Mouse (Mus musculus): ENCODE measurements around the gene Arl15.

Arl15 gene

DNA sequence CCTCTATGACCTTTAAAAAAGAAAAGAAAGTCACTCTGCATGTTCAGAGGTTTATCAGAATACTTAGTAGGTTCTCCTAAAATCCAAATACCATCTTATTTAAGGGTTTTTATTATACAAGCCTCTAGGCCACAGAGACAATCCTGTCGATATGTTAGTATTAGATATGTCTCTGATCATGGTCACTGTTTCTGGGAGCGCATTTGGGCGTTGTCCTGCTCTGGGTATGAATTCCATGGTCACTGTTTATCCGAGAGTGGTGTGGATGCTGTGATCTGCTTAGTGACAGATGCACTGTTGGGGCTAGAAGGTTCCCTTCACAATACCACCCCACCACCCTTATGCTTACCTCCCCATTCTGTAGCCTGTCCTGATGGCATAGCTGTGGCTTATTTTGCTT, 320.8 kb downstream of the Arl15 start:
- no peak for DNase-seq

- DNase-seq = no peak
These were observed 324.0 kb downstream of the Arl15 start for GRCm38 (mm10) chr13:114118104-114118830.

DNA sequence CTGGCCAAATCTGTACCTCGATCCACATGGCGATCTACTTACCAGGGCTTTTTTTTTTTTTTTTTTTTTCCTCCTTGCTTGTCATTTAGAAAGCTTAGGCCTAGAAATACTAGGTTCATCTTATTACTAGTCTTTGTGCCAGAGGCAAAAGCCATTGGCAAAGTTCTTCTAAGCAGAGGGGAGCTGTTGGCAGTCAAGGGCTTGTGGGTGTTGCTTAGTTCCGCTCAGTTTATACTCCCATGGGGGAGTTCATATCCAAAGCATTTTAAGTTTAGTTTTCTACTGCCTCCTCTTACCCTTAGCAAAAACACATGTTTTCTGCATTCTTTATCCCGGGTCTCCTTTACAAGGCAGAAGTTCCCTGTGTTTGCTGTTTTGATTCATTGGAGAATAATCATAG, 325.5 kb downstream of the Arl15 start:
- no peak for DNase-seq

DNA sequence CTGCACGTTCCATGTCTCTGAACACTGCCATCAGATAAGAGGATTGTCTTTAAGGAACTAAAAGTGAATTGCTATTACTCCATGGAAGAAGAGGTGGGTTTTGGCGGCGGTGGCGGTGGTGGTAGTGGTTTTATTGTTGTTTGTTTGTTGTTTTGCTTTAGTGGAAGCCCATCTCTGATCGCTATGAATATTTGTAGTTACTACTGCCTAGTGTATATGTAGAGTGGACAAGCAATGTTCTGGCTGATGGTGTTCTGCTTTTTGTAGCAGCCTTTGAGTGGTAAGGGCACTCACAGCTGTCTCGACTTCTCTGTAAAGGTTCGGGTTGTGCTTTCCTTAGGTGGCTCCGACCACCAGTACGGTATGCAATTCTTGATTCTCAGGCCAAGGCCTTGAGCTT, 327.3 kb downstream of the Arl15 start:
- DNase-seq = no peak

DNA sequence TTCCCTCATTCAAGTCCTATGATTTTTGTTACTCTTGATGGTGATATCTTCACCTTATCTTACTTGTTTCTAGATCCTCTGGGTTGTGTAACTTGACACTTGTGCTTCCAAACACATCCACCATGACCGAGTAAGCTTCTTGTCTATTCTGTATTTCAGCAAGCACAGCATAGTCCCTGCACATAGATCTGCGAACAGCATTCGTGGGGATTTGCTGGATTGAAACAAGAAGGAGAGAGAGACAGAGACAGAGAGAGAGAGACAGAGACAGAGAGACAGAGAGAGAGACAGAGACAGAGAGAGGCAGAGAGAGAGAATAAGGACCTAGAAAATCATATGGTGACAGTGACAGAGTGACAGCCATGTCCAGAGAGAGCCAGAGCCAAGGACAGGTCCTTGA, 329.1 kb downstream of the Arl15 start:
- DNase-seq = no peak

- DNase-seq = no peak
These were observed 330.1 kb downstream of the Arl15 start for GRCm38 (mm10) chr13:114124385-114124784.

DNA sequence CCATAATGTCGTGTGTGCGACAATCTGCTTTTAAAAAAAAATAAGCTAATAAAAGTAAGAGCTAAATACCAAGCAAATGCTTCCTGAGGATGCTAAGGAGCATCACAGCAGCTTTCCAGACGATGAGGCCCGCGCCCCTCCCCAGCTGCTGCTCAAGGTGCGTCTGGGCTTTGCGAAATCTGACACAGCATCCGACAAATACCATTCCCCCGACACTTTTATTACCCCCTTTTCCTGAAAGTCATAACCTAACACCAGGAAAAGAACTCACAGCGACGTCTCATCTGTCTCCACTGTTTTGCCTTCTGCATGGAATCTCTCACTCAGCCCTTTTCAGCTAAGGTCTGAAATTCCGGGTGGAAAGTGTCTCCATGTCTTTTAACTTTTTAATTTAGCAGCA, 330.7 kb downstream of the Arl15 start:
- no peak for DNase-seq

DNA sequence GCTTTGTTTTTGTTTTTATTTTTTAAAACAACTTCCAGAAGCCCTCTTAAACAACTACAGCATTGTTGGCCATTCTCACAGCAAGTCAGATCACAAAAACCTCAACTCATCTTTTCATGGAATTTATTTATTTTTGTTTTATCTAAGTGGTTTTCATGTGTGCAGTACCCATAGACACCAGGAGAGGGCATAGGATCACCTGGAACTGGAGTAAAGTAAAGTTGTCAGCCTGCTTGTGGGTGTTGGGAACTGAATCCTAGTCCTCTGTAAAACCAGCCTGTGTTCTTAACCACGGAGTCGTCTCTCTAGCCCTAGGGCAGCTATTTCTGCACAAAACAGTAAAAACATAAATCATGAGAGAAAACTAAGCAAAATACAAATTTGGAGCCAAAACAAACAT, 334.1 kb downstream of the Arl15 start:
- no peak for DNase-seq

- no peak for DNase-seq
These were observed 335.7 kb downstream of the Arl15 start for GRCm38 (mm10) chr13:114129986-114130385.

- DNase-seq = no peak
These were observed 336.4 kb downstream of the Arl15 start for GRCm38 (mm10) chr13:114130566-114131319.

DNA sequence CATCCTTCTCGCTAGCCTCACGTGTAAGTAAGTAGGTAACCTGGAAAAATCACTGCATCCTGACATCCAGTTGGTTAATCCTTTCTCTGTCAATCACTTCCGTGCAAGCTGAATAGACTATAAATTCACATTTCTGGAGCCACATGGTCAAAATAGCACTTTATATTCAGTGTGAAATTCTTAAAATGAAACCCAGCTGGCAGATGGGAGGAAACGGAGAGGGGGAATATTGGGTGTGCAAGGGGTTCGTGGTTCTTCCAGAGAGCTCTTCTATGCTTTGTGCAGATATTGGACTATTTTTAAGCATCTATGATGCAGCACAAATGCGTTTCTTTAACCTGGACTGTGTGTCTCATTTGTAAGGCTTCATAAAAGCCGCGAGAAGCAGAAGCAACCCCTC, 344.6 kb downstream of the Arl15 start:
- no peak for DNase-seq

DNA sequence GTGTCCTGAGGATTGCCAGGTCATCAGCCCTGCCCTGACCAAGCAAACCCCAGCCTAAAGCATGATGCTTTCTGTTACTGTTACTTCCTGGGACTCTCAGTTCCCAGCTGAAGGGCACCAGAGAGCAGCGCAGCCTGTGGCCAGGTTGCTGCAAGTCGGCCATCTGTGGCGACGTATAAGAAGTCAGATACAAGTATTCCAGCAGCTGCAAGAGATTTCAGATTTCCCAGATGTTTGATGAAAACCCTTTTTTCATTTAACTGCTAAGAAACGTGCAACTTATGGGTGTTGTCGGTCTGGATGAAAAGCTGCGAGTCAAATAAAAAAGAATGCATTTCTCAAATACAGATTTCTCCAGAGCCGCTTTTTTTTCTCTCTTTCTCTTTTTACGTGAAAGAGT, 345.3 kb downstream of the Arl15 start:
- no peak for DNase-seq

- no peak for DNase-seq
These were observed 348.5 kb downstream of the Arl15 start for GRCm38 (mm10) chr13:114142826-114143225.

DNA sequence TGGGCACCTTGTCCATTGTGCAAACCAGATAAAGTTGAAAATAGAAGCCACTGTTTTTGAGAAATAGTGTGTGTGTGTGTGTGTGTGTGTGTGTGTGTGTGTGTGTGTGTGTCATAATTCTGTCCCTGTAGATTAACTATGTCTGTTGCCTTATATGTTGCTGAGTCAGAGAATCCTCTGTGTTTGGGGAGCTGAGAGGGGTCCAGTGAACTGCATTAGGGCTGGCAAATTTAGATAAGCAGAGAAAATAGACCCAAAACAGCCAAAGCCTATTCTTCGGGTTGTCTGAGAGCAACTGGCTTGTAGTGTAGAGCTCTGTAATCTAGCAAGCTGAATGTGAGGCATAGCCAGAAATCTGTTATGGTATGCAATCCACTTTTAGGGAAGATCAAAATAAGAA, 348.9 kb downstream of the Arl15 start:
- DNase-seq = no peak

DNA sequence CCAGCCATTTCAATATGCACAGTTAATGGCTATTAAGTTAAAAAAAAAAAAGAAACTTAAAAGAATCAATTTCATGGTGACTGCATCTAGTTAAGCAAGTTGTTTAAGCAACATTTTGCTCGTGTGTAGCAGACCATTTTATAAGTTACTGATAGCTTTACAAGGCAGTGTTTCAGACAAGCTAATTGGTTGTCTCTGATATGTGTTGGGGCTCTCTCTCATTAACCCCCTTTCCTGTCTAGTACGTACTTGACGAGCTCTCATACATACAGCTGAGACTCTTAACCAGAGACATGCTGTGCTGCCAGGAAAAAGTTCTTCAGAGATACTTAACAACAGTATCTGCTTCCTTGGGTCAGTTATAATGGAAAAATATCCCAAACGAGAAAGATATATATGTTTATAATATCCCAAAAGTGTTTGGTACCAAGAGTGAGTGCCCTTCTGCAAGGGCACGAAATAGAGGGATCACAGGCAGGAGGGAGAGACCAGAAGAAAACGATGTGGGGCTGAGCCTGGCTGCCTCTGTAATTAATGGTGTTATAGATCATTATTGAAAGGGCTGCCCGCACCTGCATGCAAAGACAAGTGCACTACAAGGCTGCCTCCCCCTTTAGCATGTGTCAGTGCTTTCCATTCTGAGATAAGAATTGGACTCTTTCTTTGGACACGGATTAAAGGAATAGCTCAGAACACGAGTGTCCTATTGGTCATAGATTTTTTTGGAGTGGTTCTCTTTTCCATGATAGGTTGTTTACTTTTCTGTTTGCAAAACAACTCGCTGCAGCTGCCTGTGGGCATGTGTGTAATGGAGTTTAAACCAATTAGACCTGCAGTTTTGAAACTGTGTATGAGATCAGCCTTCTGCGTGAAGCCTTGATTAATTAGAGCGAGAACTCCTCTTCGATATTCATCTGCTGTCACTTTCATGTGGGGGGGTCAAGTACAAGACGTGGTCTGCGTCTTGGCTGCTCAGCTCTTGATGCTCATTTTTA, 350.0 kb downstream of the Arl15 start:
- DNase-seq = no peak

DNA sequence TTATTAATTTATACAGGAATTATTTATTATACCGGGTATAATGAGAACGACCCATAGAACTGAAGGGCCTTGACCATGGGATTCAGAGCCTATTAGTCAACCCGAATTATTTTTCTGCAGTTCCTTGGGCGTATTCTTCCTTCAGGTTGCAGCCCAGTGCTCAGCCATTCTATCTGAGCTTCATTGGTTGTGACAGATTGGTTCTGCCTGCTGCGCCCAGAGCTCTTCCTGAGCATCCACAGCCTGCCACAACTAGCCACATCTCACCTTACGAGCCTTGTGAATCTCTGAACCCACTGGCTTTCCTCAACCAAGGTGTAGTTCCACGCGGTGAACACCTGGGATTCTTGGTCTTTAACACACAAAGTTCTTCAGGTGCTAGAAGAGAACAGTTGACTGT, 350.9 kb downstream of the Arl15 start:
- no peak for DNase-seq

DNA sequence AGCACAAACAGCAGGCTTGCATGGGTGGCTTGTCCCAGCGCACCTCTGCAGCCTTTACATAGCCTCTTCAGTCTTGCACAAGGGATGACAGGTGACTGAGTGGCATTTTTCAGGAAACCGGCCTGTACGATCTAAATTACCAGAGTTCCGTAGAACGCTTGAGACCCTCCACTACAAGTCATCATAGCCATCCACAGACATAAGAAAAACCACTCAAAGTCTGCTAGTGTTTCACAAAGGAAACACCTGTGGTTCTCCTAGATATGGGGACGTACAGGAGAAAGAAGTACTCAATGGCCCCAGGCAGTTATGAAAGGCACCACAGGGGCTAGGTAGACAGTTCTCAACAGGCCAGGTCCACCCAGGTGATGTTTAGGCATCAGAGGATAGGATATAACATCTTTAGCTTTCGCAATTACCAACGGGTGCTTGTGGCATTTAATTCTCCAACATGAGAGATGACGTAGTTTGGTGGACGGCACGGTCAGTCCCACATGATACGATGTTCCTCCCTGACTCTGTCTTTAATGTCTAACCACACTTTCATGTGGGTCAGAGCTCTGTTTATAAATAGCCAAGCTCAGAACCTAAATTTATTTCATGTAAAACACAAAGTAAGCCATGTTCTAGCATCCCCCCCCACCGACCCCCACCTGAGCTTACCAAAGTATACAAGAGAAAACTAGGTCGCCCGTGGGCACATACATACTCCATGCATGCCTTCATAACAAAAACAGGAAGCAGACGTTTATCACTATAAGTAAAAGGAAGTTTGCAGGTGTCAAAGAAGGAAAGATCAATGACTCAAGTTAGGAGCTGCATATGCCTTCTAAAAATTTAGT, 356.8 kb downstream of the Arl15 start:
- no peak for DNase-seq

DNA sequence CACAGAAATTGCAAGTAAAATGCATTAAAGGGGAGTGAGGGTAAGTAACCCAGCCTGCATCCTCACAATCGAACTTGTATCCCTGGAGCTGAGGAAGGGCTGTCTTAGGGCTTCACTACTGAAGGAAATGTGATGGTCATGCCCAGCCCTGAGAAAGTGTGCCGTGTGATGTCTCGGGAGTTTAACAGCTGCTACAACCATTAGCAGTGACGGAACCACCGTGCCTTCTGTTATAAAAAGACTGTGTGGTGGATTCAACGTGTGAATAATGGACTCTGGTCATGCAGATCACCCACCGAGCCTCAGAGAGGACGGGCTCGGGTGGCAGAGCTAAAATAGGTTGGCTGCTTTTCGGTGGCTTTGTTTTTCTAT, 357.4 kb downstream of the Arl15 start:
- DNase-seq = no peak

DNA sequence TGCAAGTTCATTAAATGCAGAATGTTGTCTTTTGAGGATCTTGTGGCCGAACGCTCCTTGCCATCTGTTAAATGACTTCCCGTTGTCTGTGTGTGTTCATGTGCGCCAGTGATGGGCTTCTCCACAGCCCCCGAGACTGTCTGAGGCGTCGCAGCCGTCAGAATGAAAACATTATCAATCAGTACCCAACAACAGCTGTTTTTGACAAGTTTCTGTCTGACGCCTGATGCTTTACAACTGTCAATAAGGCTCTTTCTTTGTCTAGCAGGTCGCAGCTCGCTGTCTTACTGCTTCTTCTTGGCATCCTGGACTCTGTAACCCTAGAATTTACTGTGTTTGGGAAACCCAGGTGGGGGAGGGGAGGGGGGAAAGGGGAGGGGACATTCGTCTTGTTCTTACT, 362.4 kb downstream of the Arl15 start:
- DNase-seq = no peak

GRCm38 (mm10) chr13:114158111-114158730, 363.9 kb downstream of the Arl15 start:
- DNase-seq = no peak

GRCm38 (mm10) chr13:114159634-114160391, 365.5 kb downstream of the Arl15 start:
- DNase-seq = no peak

Measured in right cerebral cortex, postnatal 25 days (tissue).